Mouse (Mus musculus): ENCODE results near the gene Olfr1392.

DNA sequence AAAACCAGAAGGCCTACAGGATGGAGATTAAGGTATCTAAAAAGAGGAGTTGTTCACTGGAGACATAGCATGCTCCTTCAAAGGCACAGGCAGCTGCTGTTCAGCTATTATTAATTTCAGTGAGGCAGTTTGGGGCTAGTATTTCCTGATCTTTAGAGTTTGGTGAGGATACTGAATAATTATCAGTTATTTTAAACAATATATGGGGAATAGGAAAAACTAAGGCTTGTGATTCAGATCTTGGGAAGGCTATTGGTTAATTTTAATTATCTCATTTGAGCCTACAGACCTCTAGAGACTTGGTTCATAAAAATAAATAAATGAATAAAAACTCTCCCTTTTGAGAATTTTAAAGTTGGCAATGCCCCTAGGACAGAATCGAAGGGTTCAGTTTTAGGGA, 49.8 kb downstream of the Olfr1392 start, which contains the start of gene Olfr1390:
- no peak for TF ChIP-seq CTCF (IDR thresholded peaks at IDR 0.05; ENCODE audit: extremely low read depth, insufficient read depth, low read length)
- TF ChIP-seq POLR2A (IDR thresholded peaks at IDR 0.05; ENCODE audit: extremely low read depth, insufficient read depth, low read length), result no peak
